Mouse (Mus musculus): ENCODE data around the gene Slc23a4. TPM values are rescaled to one million over a fixed set of nuclear protein-coding genes. Genes with fewer than 3 reads are reported as not detected.

Slc23a4 gene
- polyA plus RNA-seq, 1 experiment from 2014 or later = 0.34 TPM

DNA sequence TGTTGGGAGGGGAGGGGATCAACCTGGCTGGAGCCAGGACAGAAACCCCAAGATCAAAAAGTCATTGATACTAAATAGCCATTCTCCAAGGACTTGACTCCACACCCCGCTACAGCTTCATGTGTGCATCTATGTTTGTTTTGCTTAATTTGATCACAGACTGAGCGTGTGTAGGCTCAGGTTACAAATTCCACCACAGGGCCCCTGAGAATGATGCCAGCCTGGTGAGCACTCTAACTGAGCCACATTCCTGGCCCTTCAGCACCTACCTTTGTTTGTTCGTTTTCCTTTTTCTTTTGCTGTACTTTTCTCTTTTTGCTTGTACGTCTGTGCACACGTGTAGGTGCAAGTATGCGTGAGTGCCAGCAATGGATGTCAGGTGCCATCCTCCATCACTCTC is 1.1 kb upstream of the Slc23a4 start:
- Histone ChIP-seq H3K4me2 (ENCODE audit: low read length) (no peak overlapping the region), H3K36me3 (ENCODE audit: control insufficient read depth, insufficient read depth, low read length) (no peaks in the 10 kb centered on the region), H3K9ac (ENCODE audit: low read length) (no peak overlapping the region), H3K4me1 (ENCODE audit: control insufficient read depth in 2 of 2, insufficient read depth in 2 of 2, low read length in 2 of 2) (peaks cover 10 to 15% of the 10 kb centered on the region in 2 experiments), H3K27ac (replicated peaks in 1 of 2; ENCODE audit: control insufficient read depth in 1 of 2, insufficient read depth in 1 of 2, low read depth in 2 of 2, low read length in 2 of 2) (no peak overlapping the region), H3K27me3 (ENCODE audit: control insufficient read depth, insufficient read depth, low read length) (no peaks in the 10 kb centered on the region), H3K4me3 (ENCODE audit: control insufficient read depth in 1 of 2, insufficient read depth in 1 of 2, low read depth in 1 of 2, low read length in 2 of 2) (no peak overlapping the region), H3K9me3 (ENCODE audit: control insufficient read depth, low read length) (no peaks in the 10 kb centered on the region)
- ATAC-seq (ENCODE audit: insufficient number of reproducible peaks, insufficient read depth, low FRiP score, low read depth) = no peak
- WGBS = 72% methylated on average over 6 of the region's 6 CpGs

DNA sequence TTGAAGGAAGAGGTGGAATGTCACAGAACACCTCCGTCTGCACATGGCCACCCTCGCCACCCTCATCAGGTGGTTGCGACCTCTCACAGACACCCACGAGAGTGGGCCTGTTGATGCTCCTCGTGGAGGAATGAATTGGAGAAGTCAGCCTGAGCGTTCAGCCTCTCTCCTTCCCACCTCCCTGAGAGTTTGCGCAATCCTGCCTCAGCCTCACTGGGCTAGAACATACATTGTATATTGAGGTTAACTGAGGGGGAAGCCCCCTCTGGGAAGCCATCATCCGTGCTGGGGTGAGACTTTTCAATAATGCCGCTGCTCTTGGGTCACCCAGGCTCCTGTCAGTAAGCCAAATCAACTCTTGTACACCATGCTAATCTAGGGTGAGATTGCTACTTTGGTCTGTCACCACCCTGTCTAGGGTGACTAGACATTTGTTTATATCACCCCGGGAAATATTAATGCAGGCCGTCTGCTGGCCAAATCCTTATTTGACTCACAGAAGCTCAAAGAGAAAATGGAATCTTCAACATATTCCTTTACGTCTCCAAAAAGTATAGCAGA is 1.0 kb downstream of the Slc23a4 start:
- Histone ChIP-seq H3K4me2 (ENCODE audit: low read length) (peak overlapping the region; percentile 51; the same call in 1 of the 2 replicates), H3K4me1 (ENCODE audit: control insufficient read depth in 2 of 2, insufficient read depth in 2 of 2, low read length in 2 of 2) (peaks cover 10 to 15% of the 10 kb centered on the region in 2 experiments)
- ATAC-seq (ENCODE audit: insufficient number of reproducible peaks, insufficient read depth, low FRiP score, low read depth) = no peak

DNA sequence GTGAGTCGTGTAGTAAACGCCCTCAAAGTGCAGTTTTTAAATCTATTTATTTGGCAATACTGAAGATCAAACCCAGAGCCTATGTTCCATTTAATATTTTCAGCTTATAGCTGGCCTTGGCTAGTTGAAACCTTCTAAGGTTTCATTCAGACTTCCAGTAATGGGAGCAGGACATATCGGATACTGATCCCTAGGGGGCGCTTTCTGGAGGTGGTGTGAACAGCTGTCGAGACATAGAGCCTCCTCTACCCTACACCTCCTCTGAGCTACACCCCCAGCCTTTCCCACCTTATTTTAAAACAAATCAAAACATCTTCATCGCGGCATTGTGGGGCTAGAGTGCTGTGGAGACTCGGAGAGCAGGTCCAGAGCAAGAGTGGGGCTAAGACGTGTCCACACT is 7.5 kb downstream of the Slc23a4 start:
- no peaks in the 10 kb centered on the region for H3K36me3 ChIP-seq (ENCODE audit: control insufficient read depth, insufficient read depth, low read length)
- peaks cover 0 to 2% of the 10 kb centered on the region in 2 experiments; a peak in 1 of 4 replicates for H3K4me1 ChIP-seq (ENCODE audit: control insufficient read depth in 2 of 2, insufficient read depth in 2 of 2, low read length in 2 of 2)
- no peaks in the 10 kb centered on the region for H3K27me3 ChIP-seq (ENCODE audit: control insufficient read depth, insufficient read depth, low read length)
- no peak overlapping the region for H3K27ac ChIP-seq (replicated peaks in 1 of 2; ENCODE audit: control insufficient read depth in 1 of 2, insufficient read depth in 1 of 2, low read depth in 2 of 2, low read length in 2 of 2)
- H3K9ac ChIP-seq (ENCODE audit: low read length) = no peak overlapping the region
- H3K4me3 ChIP-seq (ENCODE audit: control insufficient read depth in 1 of 2, insufficient read depth in 1 of 2, low read depth in 1 of 2, low read length in 2 of 2) = no peak overlapping the region
- no peak for ATAC-seq (ENCODE audit: insufficient number of reproducible peaks, insufficient read depth, low FRiP score, low read depth)
- 54% methylated on average over 9 of the region's 9 CpGs for WGBS
- H3K4me2 ChIP-seq (ENCODE audit: low read length) = no peak overlapping the region
- no peaks in the 10 kb centered on the region for H3K9me3 ChIP-seq (ENCODE audit: control insufficient read depth, low read length)

More for the DNA sequence above, 1.0 kb downstream of the Slc23a4 start:
- WGBS = 72% methylated on average over 12 of the region's 12 CpGs
- H3K27me3 ChIP-seq (ENCODE audit: control insufficient read depth, insufficient read depth, low read length) = no peaks in the 10 kb centered on the region
- H3K4me3 ChIP-seq (ENCODE audit: control insufficient read depth in 1 of 2, insufficient read depth in 1 of 2, low read depth in 1 of 2, low read length in 2 of 2) = no peak overlapping the region
- no peaks in the 10 kb centered on the region for H3K36me3 ChIP-seq (ENCODE audit: control insufficient read depth, insufficient read depth, low read length)
- H3K9ac ChIP-seq (ENCODE audit: low read length) = no peak overlapping the region
- no peaks in the 10 kb centered on the region for H3K9me3 ChIP-seq (ENCODE audit: control insufficient read depth, low read length)
- no peak overlapping the region for H3K27ac ChIP-seq (replicated peaks in 1 of 2; ENCODE audit: control insufficient read depth in 1 of 2, insufficient read depth in 1 of 2, low read depth in 2 of 2, low read length in 2 of 2)

DNA sequence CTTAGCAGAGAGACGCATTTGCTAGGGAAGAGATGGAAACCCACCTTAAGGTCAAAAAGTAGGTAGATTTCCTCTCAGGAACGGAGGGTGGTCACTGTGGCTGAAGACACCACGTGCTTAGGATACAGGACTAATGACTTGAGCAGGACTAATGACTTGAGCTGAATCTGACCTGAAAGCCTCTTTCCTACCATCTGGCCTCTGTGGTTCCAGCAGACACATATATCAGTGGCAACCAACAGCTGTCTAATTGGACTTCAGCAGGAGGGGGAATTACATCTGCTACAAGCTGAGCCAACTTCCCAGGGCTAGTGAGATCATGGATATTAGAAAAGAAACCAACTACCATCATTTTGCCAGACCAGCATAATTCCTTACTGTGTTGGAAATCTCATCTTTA is 8.9 kb downstream of the Slc23a4 start:
- Histone ChIP-seq H3K36me3 (ENCODE audit: control insufficient read depth, insufficient read depth, low read length) (no peaks in the 10 kb centered on the region), H3K4me1 (ENCODE audit: control insufficient read depth in 2 of 2, insufficient read depth in 2 of 2, low read length in 2 of 2) (peaks cover 0 to 2% of the 10 kb centered on the region in 2 experiments; a peak in 1 of 4 replicates), H3K9ac (ENCODE audit: low read length) (no peak overlapping the region), H3K4me3 (ENCODE audit: control insufficient read depth in 1 of 2, insufficient read depth in 1 of 2, low read depth in 1 of 2, low read length in 2 of 2) (no peak overlapping the region), H3K4me2 (ENCODE audit: low read length) (no peak overlapping the region), H3K27me3 (ENCODE audit: control insufficient read depth, insufficient read depth, low read length) (no peaks in the 10 kb centered on the region), H3K27ac (replicated peaks in 1 of 2; ENCODE audit: control insufficient read depth in 1 of 2, insufficient read depth in 1 of 2, low read depth in 2 of 2, low read length in 2 of 2) (no peak overlapping the region), H3K9me3 (ENCODE audit: control insufficient read depth, low read length) (no peaks in the 10 kb centered on the region)
- WGBS = 74% methylated on average over 3 of the region's 3 CpGs
- ATAC-seq (ENCODE audit: insufficient number of reproducible peaks, insufficient read depth, low FRiP score, low read depth) = no peak

DNA sequence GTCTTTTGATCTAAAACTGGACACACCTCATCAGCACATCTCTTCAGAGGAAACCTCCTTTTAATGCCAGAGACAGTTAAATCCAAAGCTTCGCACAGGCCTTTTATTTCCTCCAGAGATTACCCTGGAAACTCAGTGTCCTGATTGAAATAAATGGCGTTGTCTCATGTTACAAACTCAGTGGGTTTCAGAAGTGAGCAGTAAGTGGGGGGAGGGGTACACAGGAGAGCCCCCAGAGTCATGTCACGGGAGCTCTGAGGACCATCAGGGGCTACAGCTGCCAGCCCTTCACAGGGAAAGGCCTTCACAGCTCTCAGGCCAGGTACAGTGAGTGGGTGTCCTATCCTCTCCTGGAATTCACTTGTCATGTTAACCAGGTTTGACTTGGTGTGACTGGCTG is 17.0 kb downstream of the Slc23a4 start:
- Histone ChIP-seq H3K27ac (replicated peaks in 1 of 2; ENCODE audit: control insufficient read depth in 1 of 2, insufficient read depth in 1 of 2, low read depth in 2 of 2, low read length in 2 of 2) (no peak overlapping the region), H3K4me1 (ENCODE audit: control insufficient read depth in 2 of 2, insufficient read depth in 2 of 2, low read length in 2 of 2) (no peaks in the 10 kb centered on the region), H3K9me3 (ENCODE audit: control insufficient read depth, low read length) (no peaks in the 10 kb centered on the region), H3K27me3 (ENCODE audit: control insufficient read depth, insufficient read depth, low read length) (no peaks in the 10 kb centered on the region), H3K4me3 (ENCODE audit: control insufficient read depth in 1 of 2, insufficient read depth in 1 of 2, low read depth in 1 of 2, low read length in 2 of 2) (no peak overlapping the region), H3K36me3 (ENCODE audit: control insufficient read depth, insufficient read depth, low read length) (no peaks in the 10 kb centered on the region), H3K9ac (ENCODE audit: low read length) (no peak overlapping the region), H3K4me2 (ENCODE audit: low read length) (no peak overlapping the region)
- no peak for ATAC-seq (ENCODE audit: insufficient number of reproducible peaks, insufficient read depth, low FRiP score, low read depth)
- 65% methylated on average over 3 of the region's 3 CpGs for WGBS

DNA sequence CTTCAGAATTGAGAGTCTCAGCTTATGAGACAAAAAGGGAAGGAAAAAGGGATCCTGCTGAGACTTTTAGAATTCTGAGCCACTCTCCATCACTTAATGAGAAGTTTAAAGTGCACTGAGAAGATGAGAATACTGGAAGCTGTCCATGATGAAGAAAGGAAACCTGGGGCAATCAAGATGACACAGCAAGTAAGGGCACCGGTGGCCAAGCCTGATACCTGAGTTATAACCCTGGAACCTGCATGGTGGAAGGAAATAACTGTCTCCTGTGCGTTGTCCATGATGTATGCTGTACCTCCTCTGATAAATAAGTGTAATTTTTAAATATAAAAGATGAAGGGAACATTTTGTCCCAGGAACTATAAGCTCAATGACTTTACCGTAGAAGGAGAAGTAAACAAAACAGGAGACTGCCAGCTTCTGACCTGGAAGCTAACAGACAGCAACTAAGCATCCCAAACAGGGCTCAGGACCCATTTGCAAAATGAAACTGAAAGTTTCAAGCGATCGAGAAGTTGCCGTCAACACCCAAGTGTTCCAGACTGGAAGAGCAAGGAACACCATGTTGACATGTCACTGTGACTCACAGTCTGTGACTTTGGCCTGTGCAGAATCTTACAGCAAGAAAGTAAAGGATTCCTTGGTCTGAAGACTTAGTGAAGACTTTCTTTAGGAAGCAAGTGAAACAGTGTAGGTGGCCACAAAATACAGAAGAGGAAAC is 22.2 kb downstream of the Slc23a4 start:
- H3K27ac ChIP-seq (replicated peaks in 1 of 2; ENCODE audit: control insufficient read depth in 1 of 2, insufficient read depth in 1 of 2, low read depth in 2 of 2, low read length in 2 of 2) = no peak overlapping the region
- H3K4me2 ChIP-seq (ENCODE audit: low read length) = no peak overlapping the region
- ATAC-seq (ENCODE audit: insufficient number of reproducible peaks, insufficient read depth, low FRiP score, low read depth) = no peak
- H3K36me3 ChIP-seq (ENCODE audit: control insufficient read depth, insufficient read depth, low read length) = no peaks in the 10 kb centered on the region
- 71% methylated on average over 6 of the region's 6 CpGs for WGBS
- no peak overlapping the region for H3K9ac ChIP-seq (ENCODE audit: low read length)
- no peaks in the 10 kb centered on the region for H3K9me3 ChIP-seq (ENCODE audit: control insufficient read depth, low read length)
- no peaks in the 10 kb centered on the region for H3K4me1 ChIP-seq (ENCODE audit: control insufficient read depth in 2 of 2, insufficient read depth in 2 of 2, low read length in 2 of 2)
- no peaks in the 10 kb centered on the region for H3K27me3 ChIP-seq (ENCODE audit: control insufficient read depth, insufficient read depth, low read length)
- H3K4me3 ChIP-seq (ENCODE audit: control insufficient read depth in 1 of 2, insufficient read depth in 1 of 2, low read depth in 1 of 2, low read length in 2 of 2) = no peak overlapping the region

DNA sequence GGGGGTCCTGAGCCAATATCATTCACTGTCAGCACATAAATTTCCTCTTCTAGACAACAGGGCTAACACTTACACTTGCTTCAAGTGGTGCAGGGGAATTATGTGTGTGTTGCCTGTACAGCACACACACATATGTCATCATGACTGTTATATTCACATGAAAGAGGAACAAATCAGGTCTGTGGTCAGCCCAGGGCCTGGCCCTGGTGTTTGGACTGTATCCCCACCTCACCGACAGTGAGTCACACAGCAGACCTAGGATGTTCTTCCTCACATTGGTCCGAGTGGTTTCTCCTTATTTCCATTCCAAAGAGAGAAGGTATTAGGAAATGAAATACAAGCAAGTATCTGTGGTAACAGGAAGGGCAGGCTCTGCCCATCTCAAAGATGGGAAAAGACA is 23.7 kb downstream of the Slc23a4 start:
- H3K36me3 ChIP-seq (ENCODE audit: control insufficient read depth, insufficient read depth, low read length) = no peaks in the 10 kb centered on the region
- H3K27me3 ChIP-seq (ENCODE audit: control insufficient read depth, insufficient read depth, low read length) = no peaks in the 10 kb centered on the region
- no peak for ATAC-seq (ENCODE audit: insufficient number of reproducible peaks, insufficient read depth, low FRiP score, low read depth)
- H3K27ac ChIP-seq (replicated peaks in 1 of 2; ENCODE audit: control insufficient read depth in 1 of 2, insufficient read depth in 1 of 2, low read depth in 2 of 2, low read length in 2 of 2) = no peak overlapping the region
- H3K4me2 ChIP-seq (ENCODE audit: low read length) = no peak overlapping the region
- no peaks in the 10 kb centered on the region for H3K4me1 ChIP-seq (ENCODE audit: control insufficient read depth in 2 of 2, insufficient read depth in 2 of 2, low read length in 2 of 2)
- no peak overlapping the region for H3K9ac ChIP-seq (ENCODE audit: low read length)
- H3K4me3 ChIP-seq (ENCODE audit: control insufficient read depth in 1 of 2, insufficient read depth in 1 of 2, low read depth in 1 of 2, low read length in 2 of 2) = no peak overlapping the region
- no peaks in the 10 kb centered on the region for H3K9me3 ChIP-seq (ENCODE audit: control insufficient read depth, low read length)
- 80% methylated on average over 2 of the region's 2 CpGs for WGBS
